Mouse (Mus musculus) hindbrain, postnatal 0 days (tissue): ENCODE results near the gene Suv39h2. TPM values are rescaled to one million over a fixed set of nuclear protein-coding genes. Genes with fewer than 3 reads are reported as not detected.

Source experiments
- ATAC-seq: fragments of 200-750 bp; cut with Nextera tagmentation; 2 replicates; pipeline ENCODE4 v1.8.0; 2017; ENCODE audit warnings: mild to moderate bottlenecking, moderate TSS enrichment, moderate library complexity
- DNase-seq: peaks from one replicate; pipeline ENCODE4 v3.0.0-alpha.2; 2015; ENCODE audit warnings: low spot score
- H3K27ac ChIP-seq: fragments of 300-500 bp; sonication (generic); 2 replicates; pipeline ENCODE4 v1.5.1; 2014; ENCODE audit warnings: mild to moderate bottlenecking
- H3K27me3 ChIP-seq: fragments of 300-500 bp; sonication (generic); 2 replicates; pipeline ENCODE4 v1.6.1; 2014; ENCODE audit warnings: low read length, mixed read lengths; ENCODE audit not compliant: insufficient read depth
- H3K36me3 ChIP-seq: fragments of 300-500 bp; sonication (generic); 2 replicates; pipeline ENCODE4 v1.6.1; 2014; ENCODE audit warnings: low read length, mixed read lengths; ENCODE audit not compliant: insufficient read depth
- H3K4me1 ChIP-seq: fragments of 300-500 bp; sonication (generic); 2 replicates; pipeline ENCODE4 v1.6.1; 2014; ENCODE audit warnings: antibody characterized with exemption, low read length, mixed read lengths; ENCODE audit not compliant: insufficient read depth
- H3K4me2 ChIP-seq: fragments of 300-500 bp; sonication (generic); 2 replicates; pipeline ENCODE4 v1.6.1; 2014; ENCODE audit warnings: low read depth, mild to moderate bottlenecking, low read length, moderate library complexity, mixed read lengths
- H3K4me3 ChIP-seq: fragments of 300-500 bp; sonication (generic); 2 replicates; pipeline ENCODE4 v1.5.1; 2014; ENCODE audit warnings: low read length
- H3K9ac ChIP-seq: fragments of 300-500 bp; sonication (generic); replicated peaks from 2 replicates; pipeline ENCODE4 v1.6.1; 2014; ENCODE audit warnings: mild to moderate bottlenecking, low read length, moderate library complexity, mixed read lengths
- H3K9me3 ChIP-seq: fragments of 300-500 bp; sonication (generic); 2 replicates; pipeline ENCODE4 v1.6.1; 2016; ENCODE audit warnings: low read length, mixed read lengths
- CTCF ChIP-seq: IDR thresholded peaks from 2 replicates; pipeline ENCODE4 v1.5.1; 2016; ENCODE audit warnings: antibody characterized with exemption, control low read depth, low read depth
- WGBS: fragments of 180-500 bp; shearing (Covaris S2); extraction: QIAGEN DNeasy Blood & Tissue Kit; methylation state at CpG from one replicate; pipeline ENCODE4 v1.1.7; 2014; 5-methylcytosine and 5-hydroxymethylcytosine counted together
- polyA plus RNA-seq: library from polyadenylated mRNA; unstranded; fragments of >200 nt; fragmentation: Nextera tagmentation; extraction: Ambion mirVana; gene quantifications from 2 replicates; pipeline ENCODE4 v1.2.1, GENCODE M21; 2015
- total RNA-seq: library from RNA; depleted of rRNA; stranded (reverse); fragments of >200 nt; gene quantifications from 2 replicates; pipeline ENCODE4 v1.2.3, GENCODE M21; 2014

The Suv39h2 gene
- total and polyA plus RNA-seq, 2 experiments from 2014 or later, result 6.2 to 7.9 TPM

DNA sequence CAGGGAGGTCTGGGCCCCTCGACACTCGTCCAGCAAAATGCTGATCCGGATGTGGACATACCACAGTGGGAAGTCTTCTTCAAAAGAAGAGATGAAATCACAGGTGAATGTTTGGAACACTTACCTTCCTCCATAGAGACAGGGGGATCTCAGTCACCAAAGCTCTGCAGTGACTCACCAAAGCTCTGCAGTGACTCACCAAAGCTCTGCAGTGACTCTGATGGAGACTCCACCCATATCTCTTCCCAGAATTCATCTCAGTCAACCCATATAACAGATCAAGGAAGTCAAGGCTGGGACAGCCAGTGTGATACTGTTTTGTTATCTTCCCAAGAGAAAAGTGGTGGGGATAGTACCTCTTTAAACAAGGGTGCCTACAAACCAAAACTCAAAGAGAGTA, 21.7 kb downstream of the Suv39h2 start:
- Histone ChIP-seq H3K27me3 (no peaks in the 10 kb centered on the region), H3K9me3 (no peaks in the 10 kb centered on the region), H3K4me2 (no peak overlapping the region), H3K9ac (no peak overlapping the region), H3K4me3 (no peak overlapping the region), H3K4me1 (no peaks in the 10 kb centered on the region), H3K36me3 (peaks cover 13% of the 10 kb centered on the region; the same call in 1 of the 2 replicates), H3K27ac (no peak overlapping the region)
- 84% methylated on average over 3 of the region's 3 CpGs for WGBS
- TF ChIP-seq CTCF, result no peak
- ATAC-seq (no peak), DNase-seq (no peak)

GRCm38 (mm10) chr2:3449431-3449830, 25.4 kb downstream of the Suv39h2 start:
- Histone ChIP-seq H3K27me3 (no peaks in the 10 kb centered on the region), H3K4me1 (no peaks in the 10 kb centered on the region), H3K9ac (no peak overlapping the region), H3K9me3 (no peaks in the 10 kb centered on the region), H3K27ac (no peak overlapping the region), H3K36me3 (peaks cover 16% of the 10 kb centered on the region), H3K4me2 (no peak overlapping the region), H3K4me3 (no peak overlapping the region)
- WGBS, result 72% methylated on average over 2 of the region's 2 CpGs
- DNase-seq, result no peak
- no peak for TF ChIP-seq CTCF
- ATAC-seq, result no peak

DNA sequence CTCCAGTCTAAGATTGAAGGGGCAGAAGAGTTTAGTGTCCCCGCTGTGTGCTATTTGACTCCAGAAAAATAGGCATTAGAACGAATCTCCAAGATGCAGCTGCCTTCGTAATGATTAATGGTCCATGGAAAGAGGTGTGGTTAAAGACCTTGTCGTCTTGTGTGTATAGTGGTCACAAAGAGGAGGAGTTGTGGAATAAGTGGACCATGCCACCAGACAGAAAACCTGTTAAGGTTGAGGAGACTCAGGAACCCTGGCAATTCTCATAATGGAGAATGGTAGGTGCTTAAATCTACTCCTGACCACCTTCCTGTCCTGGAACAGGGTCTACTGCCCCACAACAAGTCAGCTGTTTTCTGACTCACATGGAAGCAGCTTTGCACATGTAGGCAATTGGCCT, 28.8 kb downstream of the Suv39h2 start:
- 85% methylated on average over 4 of the region's 4 CpGs for WGBS
- Histone ChIP-seq H3K4me1 (no peaks in the 10 kb centered on the region), H3K9me3 (no peaks in the 10 kb centered on the region), H3K27me3 (no peaks in the 10 kb centered on the region), H3K4me2 (no peak overlapping the region), H3K9ac (no peak overlapping the region), H3K27ac (no peak overlapping the region), H3K4me3 (no peak overlapping the region), H3K36me3 (peaks cover 19% of the 10 kb centered on the region)
- no peak for DNase-seq
- no peak for ATAC-seq
- TF ChIP-seq CTCF, result no peak

DNA sequence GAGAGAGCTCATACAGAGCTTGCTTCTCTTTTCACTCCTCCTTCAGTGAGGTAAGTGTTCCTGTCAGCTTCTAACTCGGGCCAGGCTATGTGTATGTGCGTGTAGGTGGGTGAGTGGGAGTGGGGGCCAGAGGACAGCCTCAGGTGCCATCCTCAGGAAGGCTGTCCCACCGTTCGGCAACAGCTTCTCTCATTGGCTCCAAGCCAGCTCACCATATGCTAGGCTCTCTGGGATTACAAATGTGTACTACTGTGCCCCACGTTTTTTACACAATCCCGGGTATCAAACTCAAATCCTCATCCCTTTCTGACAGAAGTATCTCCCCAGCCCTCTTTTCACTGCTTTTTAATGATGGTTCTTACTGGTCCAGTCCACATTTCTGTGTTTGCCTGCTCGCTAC, 30.6 kb downstream of the Suv39h2 start:
- Histone ChIP-seq H3K36me3 (peaks cover 27% of the 10 kb centered on the region), H3K9ac (no peak overlapping the region), H3K4me3 (no peak overlapping the region), H3K27ac (no peak overlapping the region), H3K4me2 (no peak overlapping the region), H3K27me3 (no peaks in the 10 kb centered on the region), H3K9me3 (no peaks in the 10 kb centered on the region), H3K4me1 (no peaks in the 10 kb centered on the region)
- ATAC-seq (no peak), DNase-seq (peak; percentile 6)
- TF ChIP-seq CTCF, result no peak
- 64% methylated on average over 7 of the region's 7 CpGs for WGBS

GRCm38 (mm10) chr2:3437956-3438355, 36.9 kb downstream of the Suv39h2 start:
- Histone ChIP-seq H3K9ac (no peak overlapping the region), H3K36me3 (peaks cover 16% of the 10 kb centered on the region; the same call in 1 of the 2 replicates), H3K9me3 (no peaks in the 10 kb centered on the region), H3K4me3 (no peak overlapping the region), H3K27ac (no peak overlapping the region), H3K4me1 (no peaks in the 10 kb centered on the region), H3K27me3 (no peaks in the 10 kb centered on the region), H3K4me2 (no peak overlapping the region)
- ATAC-seq, result no peak
- TF ChIP-seq CTCF, result no peak
- WGBS, result 45% methylated on average over 7 of the region's 7 CpGs
- DNase-seq, result no peak

DNA sequence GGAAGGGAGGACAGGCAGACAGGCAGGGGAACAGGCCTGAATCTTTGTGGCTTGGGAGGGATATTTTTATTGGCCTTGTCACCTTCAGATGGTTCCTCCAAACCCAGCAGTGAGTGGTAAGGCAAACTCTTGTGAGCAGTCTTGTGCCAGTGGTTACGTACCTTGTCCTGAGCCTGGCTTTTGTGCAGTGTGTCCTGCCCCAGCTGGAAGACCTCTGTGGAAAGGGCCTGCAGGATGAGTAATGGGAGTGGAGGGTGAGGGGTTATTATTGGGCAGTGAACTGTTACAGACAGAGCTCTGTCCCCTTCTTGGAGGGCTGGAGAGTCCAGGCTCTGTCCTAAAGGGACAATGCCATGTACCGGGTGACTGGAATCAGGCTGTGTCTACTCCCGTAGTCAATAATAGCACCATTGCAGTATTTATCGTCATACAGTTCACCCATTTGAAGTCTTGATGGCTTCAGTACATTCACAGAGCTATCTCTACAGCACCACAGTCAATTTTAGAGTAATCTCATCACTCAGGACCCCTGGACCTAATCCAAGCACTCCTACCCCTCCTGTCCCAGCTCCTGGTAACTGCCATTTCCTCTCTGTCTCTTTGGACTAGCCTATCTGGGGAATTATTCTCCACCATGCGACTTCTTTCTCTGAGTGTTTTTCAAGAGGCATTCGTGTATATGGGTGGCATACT, 39.3 kb downstream of the Suv39h2 start:
- Histone ChIP-seq H3K36me3 (peaks cover 11% of the 10 kb centered on the region; the same call in 1 of the 2 replicates), H3K27me3 (no peaks in the 10 kb centered on the region), H3K4me3 (no peak overlapping the region), H3K27ac (no peak overlapping the region), H3K9me3 (no peaks in the 10 kb centered on the region), H3K9ac (no peak overlapping the region), H3K4me2 (no peak overlapping the region), H3K4me1 (no peaks in the 10 kb centered on the region)
- no peak for DNase-seq
- ATAC-seq, result no peak
- WGBS, result 80% methylated on average over 6 of the region's 6 CpGs
- no peak for TF ChIP-seq CTCF

DNA sequence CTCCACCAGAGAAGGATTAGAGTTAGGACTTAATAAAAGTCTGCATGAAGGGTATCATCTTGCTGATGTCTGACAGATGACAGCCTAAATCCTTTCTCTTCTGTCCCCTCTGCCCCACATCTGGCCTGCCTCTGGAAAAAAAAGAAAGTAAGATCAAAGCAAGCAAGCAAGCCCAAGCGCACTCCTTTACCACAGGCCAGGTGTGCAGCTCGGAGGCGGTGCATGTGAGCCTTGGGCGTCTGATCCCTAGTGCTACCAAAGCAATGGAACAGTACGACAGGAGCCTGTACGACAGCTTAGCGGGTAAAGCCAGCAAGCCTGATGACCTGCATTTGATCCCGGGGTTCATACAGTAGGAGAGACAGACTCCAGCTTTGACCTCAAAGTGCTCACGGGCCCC, 43.9 kb downstream of the Suv39h2 start:
- DNase-seq (no peak), ATAC-seq (no peak)
- H3K9ac ChIP-seq, result no peak overlapping the region
- H3K27me3 ChIP-seq, result no peaks in the 10 kb centered on the region
- peaks cover 3% of the 10 kb centered on the region; the same call in 1 of the 2 replicates for H3K36me3 ChIP-seq
- no peaks in the 10 kb centered on the region for H3K9me3 ChIP-seq
- H3K4me1 ChIP-seq, result no peaks in the 10 kb centered on the region
- no peak overlapping the region for H3K27ac ChIP-seq
- 93% methylated on average over 9 of the region's 9 CpGs for WGBS
- no peak for TF ChIP-seq CTCF
- no peak overlapping the region for H3K4me3 ChIP-seq
- no peak overlapping the region for H3K4me2 ChIP-seq
